In genomic region chr6:72597956-72598753, GRCm38 (mm10) we compare ENCODE assay signal across 8 mouse cellular contexts. TPM values are rescaled to one million over a fixed set of nuclear protein-coding genes. Genes with fewer than 3 reads are reported as not detected.
A peak's percentile ranks its signal among the peaks of the same experiment; 100 is the strongest.
DNase-seq lines count a peak whose midpoint lies in the region; ATAC-seq and TF ChIP-seq lines count a peak whose summit lies in the region.

Gene Elmod3, minus strand, starts transcription at chr6:72598413.
Gene Retsat, plus strand, starts transcription at chr6:72598475.

- ATAC-seq in erythroid progenitor cell, adult 5-6 weeks (replicated peaks; ENCODE audit: low FRiP score, poor library complexity, severe bottlenecking), result peak; percentile 81
- peak; percentile 89 for ATAC-seq in heart, embryonic 12.5 days (ENCODE audit: insufficient number of reproducible peaks, low FRiP score)
- peak; percentile 89 for ATAC-seq in kidney, postnatal 0 days (replicated peaks; ENCODE audit: low FRiP score, low read depth)
- ATAC-seq in liver, embryonic 11.5 days (replicated peaks; ENCODE audit: low FRiP score), result peak; percentile 85
- ATAC-seq in stomach, embryonic 14.5 days (ENCODE audit: insufficient number of reproducible peaks, insufficient read depth, low FRiP score, low read depth), result peak; percentile 86

- peak within 1 kb of the TSS; percentile 88 for H3K27ac ChIP-seq in heart, embryonic 12.5 days (ENCODE audit: poor library complexity, severe bottlenecking)
- H3K27ac ChIP-seq in kidney, postnatal 0 days, result peak within 1 kb of the TSS; percentile 92
- peak within 1 kb of the TSS; percentile 66 for H3K27ac ChIP-seq in liver, embryonic 11.5 days (ENCODE audit: low read depth, low read length)
- peak within 1 kb of the TSS; percentile 79; the same call in 1 of the 2 replicates for H3K27ac ChIP-seq in stomach, embryonic 14.5 days (ENCODE audit: low read length)

- no peak for TF ChIP-seq CTCF in kidney, postnatal 0 days (IDR thresholded peaks at IDR 0.05; ENCODE audit: low read depth)

- peak within 1 kb of the TSS; percentile 72 for H3K9ac ChIP-seq in heart, embryonic 12.5 days
- H3K9ac ChIP-seq in kidney, postnatal 0 days (ENCODE audit: low read depth, low read length), result peak within 1 kb of the TSS; percentile 69
- H3K9ac ChIP-seq in liver, embryonic 11.5 days (ENCODE audit: low read depth, low read length), result peak within 1 kb of the TSS; percentile 81
- H3K9ac ChIP-seq in stomach, embryonic 14.5 days (replicated peaks; ENCODE audit: low read depth, low read length), result peak within 1 kb of the TSS; percentile 56

- H3K27me3 ChIP-seq in heart, embryonic 12.5 days (replicated peaks), result no peaks in the 10 kb centered on the region
- no peaks in the 10 kb centered on the region for H3K27me3 ChIP-seq in kidney, postnatal 0 days (ENCODE audit: insufficient read depth, low read length)
- no peaks in the 10 kb centered on the region for H3K27me3 ChIP-seq in liver, embryonic 11.5 days (replicated peaks; ENCODE audit: control insufficient read depth, insufficient read depth, low read length)
- H3K27me3 ChIP-seq in stomach, embryonic 14.5 days (ENCODE audit: control insufficient read depth, insufficient read depth, low read length), result no peaks in the 10 kb centered on the region

- WGBS in heart, embryonic 12.5 days, result under 1% methylated on average over 38 of the region's 38 CpGs
- WGBS in kidney, postnatal 0 days, result 1% methylated on average over 38 of the region's 38 CpGs
- WGBS in liver, embryonic 11.5 days, result under 1% methylated on average over 38 of the region's 38 CpGs
- under 1% methylated on average over 38 of the region's 38 CpGs for WGBS in stomach, embryonic 14.5 days

- peak; percentile 91 for DNase-seq in CD4-positive helper T cell, adult 2 months (ENCODE audit: low read depth, low spot score)
- peak; percentile 93 for DNase-seq in brain, embryonic 18.5 days (ENCODE audit: low read depth, low spot score)
- peak; percentile 99 for DNase-seq in kidney, postnatal 0 days (ENCODE audit: low spot score)
- DNase-seq in liver, embryonic 11.5 days (ENCODE audit: low spot score), result peak; percentile 86
- DNase-seq in naive thymus-derived CD4-positive, alpha-beta T cell, adult 2 months (ENCODE audit: low read depth), result peak; percentile 92

- peak within 1 kb of the TSS; percentile 73 for H3K4me2 ChIP-seq in heart, embryonic 12.5 days
- H3K4me2 ChIP-seq in kidney, postnatal 0 days (ENCODE audit: low read length), result peak within 1 kb of the TSS; percentile 85
- H3K4me2 ChIP-seq in liver, embryonic 11.5 days, result peak within 1 kb of the TSS; percentile 87
- peak within 1 kb of the TSS; percentile 78 for H3K4me2 ChIP-seq in stomach, embryonic 14.5 days (replicated peaks; ENCODE audit: low read depth, low read length)

- H3K4me1 ChIP-seq in heart, embryonic 12.5 days (replicated peaks), result peaks cover 20% of the 10 kb centered on the region
- H3K4me1 ChIP-seq in kidney, postnatal 0 days (replicated peaks; ENCODE audit: insufficient read depth, low read length), result peaks cover 6% of the 10 kb centered on the region
- peaks cover 10% of the 10 kb centered on the region; the same call in 1 of the 2 replicates for H3K4me1 ChIP-seq in liver, embryonic 11.5 days (replicated peaks; ENCODE audit: control insufficient read depth, insufficient read depth, low read length)
- H3K4me1 ChIP-seq in stomach, embryonic 14.5 days (ENCODE audit: control insufficient read depth, insufficient read depth, low read length), result peaks cover 9% of the 10 kb centered on the region

- no peaks in the 10 kb centered on the region for H3K9me3 ChIP-seq in heart, embryonic 12.5 days (replicated peaks)
- H3K9me3 ChIP-seq in kidney, postnatal 0 days (replicated peaks; ENCODE audit: low read length), result no peaks in the 10 kb centered on the region
- H3K9me3 ChIP-seq in liver, embryonic 11.5 days (ENCODE audit: control insufficient read depth, low read length), result no peaks in the 10 kb centered on the region
- H3K9me3 ChIP-seq in stomach, embryonic 14.5 days (ENCODE audit: control insufficient read depth, low read depth, low read length), result no peaks in the 10 kb centered on the region

- no peaks in the 10 kb centered on the region for H3K36me3 ChIP-seq in heart, embryonic 12.5 days
- no peaks in the 10 kb centered on the region for H3K36me3 ChIP-seq in kidney, postnatal 0 days (ENCODE audit: insufficient read depth, low read length)
- no peaks in the 10 kb centered on the region for H3K36me3 ChIP-seq in liver, embryonic 11.5 days (ENCODE audit: control insufficient read depth, insufficient read depth, low read length)
- H3K36me3 ChIP-seq in stomach, embryonic 14.5 days (ENCODE audit: control insufficient read depth, insufficient read depth, low read length), result no peaks in the 10 kb centered on the region

- H3K4me3 ChIP-seq in heart, embryonic 12.5 days, result peak within 1 kb of the TSS; percentile 63
- peak within 1 kb of the TSS; percentile 54 for H3K4me3 ChIP-seq in kidney, postnatal 0 days (replicated peaks; ENCODE audit: low read depth, low read length)
- peak within 1 kb of the TSS; percentile 72 for H3K4me3 ChIP-seq in liver, embryonic 11.5 days (ENCODE audit: low read depth, low read length)
- H3K4me3 ChIP-seq in stomach, embryonic 14.5 days (ENCODE audit: low read depth, low read length), result peak within 1 kb of the TSS; percentile 57

RNA-seq across cellular contexts. Expression of gene Elmod3, which starts in this region (rescaled TPM):
- 5.0 and 5.9 TPM in 2 replicates for total RNA-seq in erythroid progenitor cell, adult 5-6 weeks (2015; ENCODE audit: low replicate concordance)
- 0.13 and 2.5 TPM in 2 replicates for total RNA-seq in erythroid progenitor cell, adult 5-6 weeks (2017; ENCODE audit: low replicate concordance)
- 12.6 and 13.2 TPM in 2 replicates for polyA plus RNA-seq in heart, embryonic 12.5 days (2016; fragmentation: Nextera tagmentation; extraction: Ambion mirVana)
- polyA plus RNA-seq in kidney, postnatal 0 days (2015; fragmentation: Nextera tagmentation; extraction: Ambion mirVana), result 16.2 and 18.1 TPM in 2 replicates
- 12.3 and 13.4 TPM in 2 replicates for polyA plus RNA-seq in liver, embryonic 11.5 days (2014; fragmentation: Nextera tagmentation; extraction: Ambion mirVana)
- 19.0 and 19.1 TPM in 2 replicates for polyA plus RNA-seq in stomach, embryonic 14.5 days (2014; fragmentation: Nextera tagmentation; extraction: Ambion mirVana)

RNA-seq across cellular contexts. Expression of gene Retsat, which starts in this region (rescaled TPM):
- total RNA-seq in erythroid progenitor cell, adult 5-6 weeks (2015; ENCODE audit: low replicate concordance), result 3.4 and 13.0 TPM in 2 replicates
- 1.4 and 1.5 TPM in 2 replicates for total RNA-seq in erythroid progenitor cell, adult 5-6 weeks (2017; ENCODE audit: low replicate concordance)
- 13.8 and 16.0 TPM in 2 replicates for polyA plus RNA-seq in heart, embryonic 12.5 days (2016; fragmentation: Nextera tagmentation; extraction: Ambion mirVana)
- polyA plus RNA-seq in kidney, postnatal 0 days (2015; fragmentation: Nextera tagmentation; extraction: Ambion mirVana), result 41.0 and 45.3 TPM in 2 replicates
- 26.0 and 28.4 TPM in 2 replicates for polyA plus RNA-seq in liver, embryonic 11.5 days (2014; fragmentation: Nextera tagmentation; extraction: Ambion mirVana)
- 17.0 and 21.9 TPM in 2 replicates for polyA plus RNA-seq in stomach, embryonic 14.5 days (2014; fragmentation: Nextera tagmentation; extraction: Ambion mirVana)

Comparison
In these comparisons a context has a peak if more than half of its experiments do, and no peak if none do; other contexts are left out.
1. Peak in every context shown above with its lines: DNase-seq, ATAC-seq, H3K4me3 ChIP-seq and H3K27ac ChIP-seq.